Mouse (Mus musculus): Measurements from ENCODE around the gene Vwa3b.

- TF ChIP-seq CTCF (IDR thresholded peaks at IDR 0.05; ENCODE audit: low read depth, low read length) (no peak), POLR2A (IDR thresholded peaks at IDR 0.05; ENCODE audit: extremely low read depth, insufficient read depth, low read length) (no peak)
Measured at GRCm38 (mm10) chr1:37005036-37005435, 21.4 kb upstream of the Vwa3b start.

Data from liver, adult 2 months (tissue).